Comparison of ENCODE assay signal across 23 mouse cellular contexts in the genomic region with DNA sequence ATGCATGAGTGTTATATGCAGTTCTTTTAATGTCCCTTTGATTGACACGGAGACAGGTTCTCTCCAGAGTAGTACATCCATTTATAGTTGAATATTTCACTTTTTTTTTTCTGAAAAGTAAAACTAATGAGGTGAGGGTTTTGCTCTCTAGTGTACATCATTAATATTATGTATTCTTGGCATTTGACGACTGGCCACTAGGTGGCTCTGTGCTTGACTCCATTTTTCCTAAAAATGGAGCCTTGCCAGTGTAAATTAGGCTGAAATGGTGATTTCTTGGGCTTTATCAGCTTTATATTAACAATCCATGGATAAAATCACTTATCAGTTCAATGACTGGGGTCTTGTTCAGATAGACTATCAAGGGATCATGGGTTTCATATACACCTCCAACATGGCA.
A peak's percentile ranks its signal among the peaks of the same experiment; 100 is the strongest.
DNase-seq lines count a peak whose midpoint lies in the region; ATAC-seq and TF ChIP-seq lines count a peak whose summit lies in the region.
"Had no signal": no experiment of that assay in that cellular context is flagged by ENCODE, and none has a peak within 500 bp of the region (broad histone marks: within the 10 kb centered on the region; RNA-seq: fewer than 3 reads in every experiment).

No protein-coding gene starts in this region.

- no peak for DNase-seq in forebrain, embryonic 11.5 days (ENCODE audit: low spot score)
- no peak for DNase-seq in forebrain, embryonic 14.5 days (ENCODE audit: low spot score)
- DNase-seq in kidney, postnatal 0 days (ENCODE audit: low spot score) = no peak
- DNase-seq in kidney, postnatal 25 days = no peak
- peak; percentile 15 for DNase-seq in midbrain, embryonic 14.5 days
- DNase-seq in cerebellum, postnatal 4 days (ENCODE audit: low spot score in 2 of 2) = no peak
- DNase-seq: adrenal gland, postnatal 10 days; cerebellum, adult 9-10 months; heart, postnatal 36 days; kidney, adult 18-20 months; kidney, postnatal 10 days; lung, postnatal 10 days; thymus, postnatal 25 days had no signal

- no peaks in the 10 kb centered on the region for H3K36me3 ChIP-seq in forebrain, embryonic 11.5 days (ENCODE audit: control insufficient read depth, insufficient read depth, low read length)
- no peaks in the 10 kb centered on the region for H3K36me3 ChIP-seq in forebrain, embryonic 14.5 days (ENCODE audit: control insufficient read depth, insufficient read depth, low read length)
- H3K36me3 ChIP-seq in kidney, postnatal 0 days (ENCODE audit: insufficient read depth, low read length) = no peaks in the 10 kb centered on the region
- no peaks in the 10 kb centered on the region for H3K36me3 ChIP-seq in midbrain, embryonic 14.5 days (ENCODE audit: control insufficient read depth, insufficient read depth, low read length)
- H3K36me3 ChIP-seq in midbrain, embryonic 15.5 days (replicated peaks) = no peaks in the 10 kb centered on the region
- H3K36me3 ChIP-seq: embryonic facial prominence, embryonic 12.5 days; limb, embryonic 10.5 days had no signal

- H3K27me3 ChIP-seq in forebrain, embryonic 11.5 days (ENCODE audit: control insufficient read depth, insufficient read depth, low read length) = no peaks in the 10 kb centered on the region
- H3K27me3 ChIP-seq in forebrain, embryonic 14.5 days (replicated peaks; ENCODE audit: control insufficient read depth, insufficient read depth, low read length) = no peaks in the 10 kb centered on the region
- H3K27me3 ChIP-seq in kidney, postnatal 0 days (ENCODE audit: insufficient read depth, low read length) = no peaks in the 10 kb centered on the region
- no peaks in the 10 kb centered on the region for H3K27me3 ChIP-seq in midbrain, embryonic 14.5 days (ENCODE audit: control insufficient read depth, insufficient read depth, low read length)
- no peaks in the 10 kb centered on the region for H3K27me3 ChIP-seq in midbrain, embryonic 15.5 days (replicated peaks)
- H3K27me3 ChIP-seq: embryonic facial prominence, embryonic 12.5 days; heart, embryonic 13.5 days had no signal

- WGBS in forebrain, embryonic 11.5 days = 46% methylated on average over 2 of the region's 2 CpGs
- WGBS in forebrain, embryonic 14.5 days = 40% methylated on average over 2 of the region's 2 CpGs
- WGBS in kidney, postnatal 0 days = 57% methylated on average over 2 of the region's 2 CpGs
- 45% methylated on average over 2 of the region's 2 CpGs for WGBS in midbrain, embryonic 14.5 days
- WGBS in midbrain, embryonic 15.5 days = 48% methylated on average over 2 of the region's 2 CpGs

- H3K4me2 ChIP-seq in forebrain, embryonic 11.5 days (ENCODE audit: low read depth, low read length, severe bottlenecking) = no peak overlapping the region
- H3K4me2 ChIP-seq in forebrain, embryonic 14.5 days (ENCODE audit: low read length) = no peak overlapping the region
- H3K4me2 ChIP-seq in kidney, postnatal 0 days (ENCODE audit: low read length) = no peak overlapping the region
- no peak overlapping the region for H3K4me2 ChIP-seq in midbrain, embryonic 14.5 days (ENCODE audit: low read length)
- no peak overlapping the region for H3K4me2 ChIP-seq in midbrain, embryonic 15.5 days
- H3K4me2 ChIP-seq: embryonic facial prominence, embryonic 12.5 days; heart, embryonic 13.5 days; liver, embryonic 11.5 days had no signal

- H3K9me3 ChIP-seq in forebrain, embryonic 11.5 days (ENCODE audit: control insufficient read depth, low read length) = no peaks in the 10 kb centered on the region
- H3K9me3 ChIP-seq in forebrain, embryonic 14.5 days (replicated peaks; ENCODE audit: control insufficient read depth, low read length) = no peaks in the 10 kb centered on the region
- H3K9me3 ChIP-seq in kidney, postnatal 0 days (replicated peaks; ENCODE audit: low read length) = no peaks in the 10 kb centered on the region
- no peaks in the 10 kb centered on the region for H3K9me3 ChIP-seq in midbrain, embryonic 14.5 days (ENCODE audit: control insufficient read depth, low read length)
- H3K9me3 ChIP-seq in midbrain, embryonic 15.5 days = no peaks in the 10 kb centered on the region
- H3K9me3 ChIP-seq: embryonic facial prominence, embryonic 12.5 days; heart, embryonic 13.5 days; limb, embryonic 10.5 days had no signal

- no peak overlapping the region for H3K9ac ChIP-seq in forebrain, embryonic 11.5 days (ENCODE audit: low read length)
- H3K9ac ChIP-seq in forebrain, embryonic 14.5 days (ENCODE audit: low read length) = no peak overlapping the region
- H3K9ac ChIP-seq in kidney, postnatal 0 days (ENCODE audit: low read depth, low read length) = no peak overlapping the region
- H3K9ac ChIP-seq in midbrain, embryonic 14.5 days (replicated peaks; ENCODE audit: low read length) = no peak overlapping the region
- H3K9ac ChIP-seq in midbrain, embryonic 15.5 days = no peak overlapping the region
- H3K9ac ChIP-seq: embryonic facial prominence, embryonic 12.5 days; heart, embryonic 13.5 days had no signal

- ATAC-seq in forebrain, embryonic 11.5 days (replicated peaks; ENCODE audit: low FRiP score) = 0 out of 2 replicates have a peak, but pooled peaks have one; percentile 5
- ATAC-seq in forebrain, embryonic 14.5 days = no peak
- ATAC-seq in kidney, postnatal 0 days (replicated peaks; ENCODE audit: low FRiP score, low read depth) = no peak
- ATAC-seq in midbrain, embryonic 14.5 days (ENCODE audit: low FRiP score, low TSS enrichment) = no peak
- ATAC-seq in midbrain, embryonic 15.5 days (replicated peaks) = no peak
- no peak for ATAC-seq in megakaryocyte, adult 5-6 weeks (ENCODE audit: poor library complexity, severe bottlenecking)
- ATAC-seq: CD4-positive, CD25-positive, alpha-beta regulatory T cell, adult 4 months; forebrain, embryonic 16.5 days; hindbrain, embryonic 16.5 days had no signal

- H3K4me1 ChIP-seq in forebrain, embryonic 11.5 days (replicated peaks; ENCODE audit: control insufficient read depth, insufficient read depth, low read length) = no peaks in the 10 kb centered on the region
- H3K4me1 ChIP-seq in forebrain, embryonic 14.5 days (ENCODE audit: control insufficient read depth, insufficient read depth, low read length) = no peaks in the 10 kb centered on the region
- no peaks in the 10 kb centered on the region for H3K4me1 ChIP-seq in kidney, postnatal 0 days (replicated peaks; ENCODE audit: insufficient read depth, low read length)
- H3K4me1 ChIP-seq in midbrain, embryonic 14.5 days (ENCODE audit: control insufficient read depth, insufficient read depth, low read length) = no peaks in the 10 kb centered on the region
- no peaks in the 10 kb centered on the region for H3K4me1 ChIP-seq in midbrain, embryonic 15.5 days
- H3K4me1 ChIP-seq: embryonic facial prominence, embryonic 12.5 days; limb, embryonic 10.5 days had no signal

- no peak overlapping the region for H3K4me3 ChIP-seq in forebrain, embryonic 11.5 days (ENCODE audit: low read depth, low read length)
- H3K4me3 ChIP-seq in forebrain, embryonic 14.5 days (ENCODE audit: low read depth, low read length) = no peak overlapping the region
- no peak overlapping the region for H3K4me3 ChIP-seq in kidney, postnatal 0 days (replicated peaks; ENCODE audit: low read depth, low read length)
- H3K4me3 ChIP-seq in midbrain, embryonic 14.5 days (replicated peaks; ENCODE audit: low read depth, low read length) = no peak overlapping the region
- no peak overlapping the region for H3K4me3 ChIP-seq in midbrain, embryonic 15.5 days
- H3K4me3 ChIP-seq: embryonic facial prominence, embryonic 12.5 days; erythroblast, embryonic 14.5 days; heart, embryonic 13.5 days; limb, embryonic 10.5 days had no signal

- H3K27ac ChIP-seq in forebrain, embryonic 11.5 days (ENCODE audit: low read depth, low read length) = no peak overlapping the region
- H3K27ac ChIP-seq in forebrain, embryonic 14.5 days (ENCODE audit: low read depth, low read length) = no peak overlapping the region
- no peak overlapping the region for H3K27ac ChIP-seq in kidney, postnatal 0 days
- no peak overlapping the region for H3K27ac ChIP-seq in midbrain, embryonic 14.5 days (replicated peaks; ENCODE audit: low read depth, low read length)
- H3K27ac ChIP-seq in midbrain, embryonic 15.5 days = no peak overlapping the region
- H3K27ac ChIP-seq: embryonic facial prominence, embryonic 12.5 days; heart, embryonic 13.5 days; limb, embryonic 10.5 days had no signal

- peak; percentile 34; the same call in 1 of the 2 replicates for TF ChIP-seq CTCF in kidney, postnatal 0 days (IDR thresholded peaks at IDR 0.05; ENCODE audit: low read depth)
